Mouse (Mus musculus): ENCODE measurements around the gene Dcst1. TPM values are rescaled to one million over a fixed set of nuclear protein-coding genes. Genes with fewer than 3 reads are reported as not detected.

Dcst1 gene
- 3.1 and 6.7 TPM in 2 replicates for polyA plus RNA-seq (2012; rRNA removed)

DNA sequence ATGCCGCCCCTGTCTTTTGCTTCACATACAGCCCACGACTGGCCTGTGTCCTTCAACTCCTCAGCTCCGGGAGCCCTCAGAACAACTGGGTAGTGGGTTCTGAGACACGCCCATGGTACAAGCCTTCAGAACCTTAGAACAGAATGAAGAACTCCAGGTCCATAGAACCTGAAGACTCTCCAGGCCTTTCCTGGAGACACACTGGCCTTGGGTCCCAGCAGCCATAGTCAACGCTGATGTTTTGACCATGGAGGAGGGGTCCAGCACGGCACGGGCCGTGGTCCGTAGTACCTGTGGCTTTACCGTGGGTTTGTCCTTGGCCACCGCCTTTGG is at the start of gene Dcst1:
Gene Dcst1, minus strand, starts transcription at position 101 of the 333 bp plus-strand sequence.
- 89% methylated on average over 11 of the region's 11 CpGs for WGBS
- no peak for DNase-seq (ENCODE audit: low read depth, low spot score)

DNA sequence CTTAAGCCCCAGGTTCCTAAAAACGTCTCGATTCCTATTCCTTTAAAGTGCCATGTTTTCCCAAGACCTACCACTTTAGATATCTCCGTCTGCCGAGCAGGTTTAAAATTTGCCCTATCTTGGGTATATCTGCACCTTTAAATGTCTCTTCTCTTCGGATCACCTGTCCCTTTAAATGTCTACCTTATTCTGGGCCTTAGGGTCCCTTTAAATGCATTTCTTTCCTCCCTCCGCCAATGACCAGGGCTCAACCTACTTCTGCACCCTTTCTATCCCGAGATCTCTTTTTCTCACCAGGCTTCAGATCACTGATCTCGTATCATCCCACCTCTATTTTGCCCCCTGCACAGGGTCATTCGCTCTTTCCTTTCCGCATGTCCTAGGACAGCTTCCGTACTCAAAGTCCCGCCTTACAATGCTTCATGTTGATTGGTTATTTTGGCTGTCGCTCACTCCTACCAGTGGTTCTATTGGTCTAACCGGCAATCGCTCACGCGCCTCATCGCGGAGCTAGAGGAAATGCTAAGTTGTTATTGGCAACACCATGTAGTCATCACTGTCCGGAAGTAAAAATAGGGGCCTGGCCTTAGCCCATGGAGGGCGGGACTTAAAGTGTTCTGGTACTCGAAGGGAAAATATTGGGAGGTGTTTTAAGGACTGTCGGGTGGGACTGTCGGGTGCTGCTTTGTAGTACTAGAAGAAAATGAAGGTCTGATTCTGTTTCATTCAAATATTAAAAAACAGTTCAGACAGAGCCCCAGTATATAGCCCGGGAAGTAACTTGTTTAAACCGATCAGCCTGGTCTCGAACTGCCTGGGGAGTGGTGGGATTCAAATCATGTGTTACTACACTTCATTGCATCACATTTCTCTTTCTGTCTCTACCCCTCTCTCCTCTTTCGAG is 46.7 kb upstream of the Dcst1 start, which contains the start of gene Flad1:
Gene Flad1, minus strand, starts transcription at position 381 of the 904 bp plus-strand sequence.
- 2% methylated on average over 28 of the region's 28 CpGs for WGBS
- DNase-seq (ENCODE audit: low read depth, low spot score) = peak; percentile 92

DNA sequence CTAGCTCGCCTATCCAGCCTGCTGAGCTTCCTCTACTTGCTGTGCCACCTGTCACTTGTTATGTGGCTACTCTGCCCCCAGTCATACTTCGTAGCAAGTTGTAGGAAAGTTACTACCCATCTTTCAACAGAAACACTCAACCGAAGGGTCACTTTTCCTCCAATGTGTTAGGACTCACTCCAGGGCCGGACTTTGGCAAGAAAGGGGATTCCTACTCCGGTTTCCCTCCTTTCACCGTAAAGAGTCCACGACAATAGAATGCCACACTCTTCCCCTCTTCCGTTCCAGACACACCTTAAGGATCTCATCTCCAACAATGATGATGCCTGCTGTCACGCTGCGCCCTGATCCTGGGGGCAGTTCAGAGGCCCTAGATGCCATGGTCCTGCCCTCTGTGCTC is 45.8 kb upstream of the Dcst1 start:
- WGBS = 50% methylated on average over 10 of the region's 10 CpGs
- no peak for DNase-seq (ENCODE audit: low read depth, low spot score)

DNA sequence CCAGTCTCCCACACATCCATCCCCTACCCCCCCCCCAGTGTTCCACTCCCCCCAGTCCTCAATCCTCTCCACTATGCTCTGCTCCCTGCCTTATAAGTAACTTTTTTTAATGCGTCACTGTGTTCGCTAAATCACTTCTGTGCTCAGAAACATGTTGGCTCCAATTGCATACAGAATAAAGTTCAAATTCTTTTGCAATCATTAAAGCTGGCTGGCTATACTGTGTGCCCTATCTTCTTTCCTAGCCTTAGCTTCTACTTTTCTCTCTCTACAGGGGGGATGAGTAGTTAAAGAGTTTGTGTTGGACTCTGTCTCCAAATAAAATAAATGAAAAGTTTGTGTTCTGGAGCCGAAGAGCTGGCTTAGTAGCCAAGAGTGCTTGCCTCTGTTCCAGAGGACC is 44.6 kb upstream of the Dcst1 start:
- no peak for DNase-seq (ENCODE audit: low read depth, low spot score)
- 73% methylated on average over 3 of the region's 3 CpGs for WGBS

DNA sequence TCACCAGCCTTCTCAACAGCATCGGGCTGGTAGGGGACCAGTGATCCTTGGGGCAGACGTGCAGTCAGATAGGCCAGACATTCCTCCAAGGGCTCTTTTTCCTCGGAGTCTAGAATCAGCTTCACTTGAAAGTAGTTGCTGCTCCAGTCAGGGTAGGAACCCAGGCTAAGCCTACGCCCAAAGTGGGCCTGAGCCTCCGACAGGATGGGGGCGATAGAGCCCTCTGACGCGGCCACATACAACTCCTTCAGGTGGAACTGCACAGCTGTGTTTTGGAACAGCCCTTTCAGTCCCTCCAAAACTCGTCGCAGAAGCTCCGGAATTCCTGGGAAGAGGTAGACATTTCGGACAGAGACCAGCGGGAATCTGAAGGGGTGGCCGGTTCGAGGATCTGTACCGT is 43.4 kb upstream of the Dcst1 start:
- no peak for DNase-seq (ENCODE audit: low read depth, low spot score)
- WGBS = 76% methylated on average over 16 of the region's 16 CpGs

DNA sequence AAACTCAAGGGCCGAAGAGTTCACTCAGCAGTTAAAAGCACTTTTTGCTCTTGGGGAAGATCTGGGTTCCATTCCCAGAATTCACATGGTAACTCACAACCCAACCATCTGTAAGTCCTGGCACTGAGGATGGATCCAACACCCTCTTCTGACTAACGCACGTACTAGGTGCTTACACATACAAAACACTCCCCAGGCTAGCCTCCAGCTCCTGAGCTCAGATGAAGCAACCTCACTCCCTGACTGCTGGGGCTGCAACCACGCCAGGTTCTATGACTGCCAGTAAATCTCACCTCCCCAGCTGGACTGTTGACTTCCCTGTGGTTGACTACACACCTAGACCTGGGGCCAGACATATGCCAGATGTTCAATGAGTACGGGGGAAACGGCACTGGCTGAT is 41.8 kb upstream of the Dcst1 start:
- no peak for DNase-seq (ENCODE audit: low read depth, low spot score)
- WGBS = 70% methylated on average over 6 of the region's 6 CpGs

DNA sequence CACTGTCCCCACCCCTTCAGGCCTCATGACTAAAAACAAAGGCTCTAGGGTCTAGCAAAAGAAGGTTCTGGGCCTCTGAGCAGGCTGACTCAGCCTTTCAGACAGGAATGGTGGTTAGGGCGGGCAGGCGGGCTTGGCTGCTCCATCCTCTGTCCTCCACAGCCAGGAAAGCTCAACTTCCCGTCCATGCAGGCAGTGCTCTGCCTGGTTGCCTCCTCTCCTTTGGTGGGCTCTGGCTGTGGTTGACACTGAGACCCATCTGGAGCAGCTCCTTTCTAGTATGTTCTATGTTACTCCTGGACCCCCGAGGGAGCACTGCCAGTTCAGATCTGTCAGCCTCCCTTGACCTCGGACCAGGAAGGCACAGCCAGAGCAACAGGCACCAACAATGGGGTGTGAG is 37.6 kb upstream of the Dcst1 start, which contains the start of gene Lenep:
Gene Lenep, minus strand, starts transcription at position 101 of the 400 bp plus-strand sequence.
- WGBS = 83% methylated on average over 5 of the region's 5 CpGs
- no peak for DNase-seq (ENCODE audit: low read depth, low spot score)

DNA sequence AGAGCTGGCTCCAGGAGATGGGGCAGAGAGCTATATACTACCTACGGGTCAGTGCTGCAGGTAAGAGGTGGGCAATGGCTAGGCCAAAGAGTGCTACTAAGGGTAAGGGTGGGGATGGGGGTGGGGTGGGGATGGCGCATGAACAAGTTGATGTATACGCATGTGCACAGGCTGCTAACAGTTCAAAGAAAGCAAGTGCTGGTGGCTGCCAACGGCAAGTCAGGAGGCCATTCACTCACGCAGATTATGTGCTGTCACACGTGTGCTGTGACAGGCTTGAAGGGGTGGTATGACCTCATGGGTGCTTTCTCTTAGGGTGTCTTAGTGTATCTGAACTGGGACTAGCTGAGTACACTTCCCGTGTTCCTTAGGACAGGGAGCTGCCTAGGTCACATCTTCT is 36.3 kb upstream of the Dcst1 start:
- 80% methylated on average over 7 of the region's 7 CpGs for WGBS
- no peak for DNase-seq (ENCODE audit: low read depth, low spot score)

DNA sequence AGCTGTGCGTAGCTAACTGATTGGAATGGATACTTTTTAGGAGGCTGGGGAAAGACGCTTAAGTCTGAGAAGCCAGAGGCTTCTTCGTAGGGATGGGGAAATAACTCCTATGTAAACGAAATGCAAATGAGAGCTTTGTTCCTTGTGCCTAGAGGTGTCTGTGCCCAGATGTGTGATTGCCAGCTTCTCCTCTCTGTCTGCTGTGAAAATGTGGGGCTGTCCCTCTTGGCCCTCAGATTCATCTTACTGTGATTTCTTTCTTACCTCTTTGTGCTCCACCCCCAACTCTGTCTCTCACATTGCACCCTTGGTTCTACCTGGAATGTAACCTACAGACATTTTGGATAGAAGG is 31.6 kb upstream of the Dcst1 start:
- 2% methylated on average over 4 of the region's 4 CpGs for WGBS
- DNase-seq (ENCODE audit: low read depth, low spot score) = no peak

DNA sequence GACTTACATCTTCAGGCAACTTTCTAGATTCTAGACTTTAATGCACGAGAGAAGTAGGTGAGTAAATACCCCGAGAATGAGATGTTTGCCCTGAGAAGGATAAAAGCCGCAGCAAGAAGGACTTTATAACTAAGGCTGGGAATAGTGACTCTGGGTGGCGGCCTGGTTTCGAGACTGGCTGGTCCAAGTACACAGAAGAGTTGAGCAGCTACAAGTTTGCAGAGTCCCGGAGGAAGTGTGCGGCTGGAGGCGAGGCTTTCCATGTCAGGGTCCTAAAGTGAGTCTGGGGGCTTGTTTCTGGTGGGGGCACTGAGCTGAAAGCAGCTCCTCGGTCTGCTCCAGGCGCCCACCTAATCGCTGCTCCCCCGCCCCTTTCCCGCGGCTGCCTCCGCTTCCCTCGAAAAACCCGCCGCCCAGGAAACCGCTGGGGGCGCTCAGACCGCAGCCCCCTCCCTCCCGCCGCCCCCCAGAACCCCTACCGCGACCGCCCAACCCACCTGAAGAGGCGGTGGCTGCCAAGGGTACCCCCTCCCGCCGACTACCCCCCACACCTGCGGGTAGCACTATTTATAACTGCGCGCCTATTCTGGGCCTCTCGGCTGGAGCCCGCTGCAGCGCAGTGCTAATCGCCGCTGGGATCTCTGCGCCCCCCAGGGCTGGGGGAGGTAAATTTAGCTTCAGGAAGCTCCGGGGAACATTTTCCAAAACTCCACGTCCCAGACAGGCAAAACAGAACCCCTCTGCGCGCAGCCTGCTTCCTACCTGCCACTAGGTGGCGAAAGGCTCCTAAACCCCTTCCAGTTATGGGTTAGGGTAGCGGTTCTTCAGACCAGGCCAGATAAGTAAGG is 31.0 kb upstream of the Dcst1 start:
- DNase-seq (ENCODE audit: low read depth, low spot score) = no peak
- 1% methylated on average over 44 of the region's 44 CpGs for WGBS

DNA sequence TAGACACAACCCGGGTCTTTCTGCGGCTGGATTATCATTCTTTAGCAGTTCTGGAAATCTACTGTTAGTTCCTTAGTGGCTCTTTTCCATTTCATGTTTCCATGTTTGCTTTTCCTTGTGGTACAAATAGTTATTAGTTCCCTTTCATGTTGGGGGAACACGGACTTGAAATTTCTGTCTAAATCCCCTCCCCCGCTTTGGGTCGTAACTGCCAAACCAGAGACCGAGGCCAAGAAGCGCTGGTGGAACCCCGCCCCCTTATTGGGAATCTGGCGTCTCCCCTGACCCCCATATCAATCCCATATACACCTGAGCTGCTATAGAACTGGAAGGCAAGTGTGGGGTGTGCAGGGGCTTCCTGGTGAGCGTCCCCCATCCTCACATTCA is 30.4 kb upstream of the Dcst1 start:
- 3% methylated on average over 10 of the region's 10 CpGs for WGBS

DNA sequence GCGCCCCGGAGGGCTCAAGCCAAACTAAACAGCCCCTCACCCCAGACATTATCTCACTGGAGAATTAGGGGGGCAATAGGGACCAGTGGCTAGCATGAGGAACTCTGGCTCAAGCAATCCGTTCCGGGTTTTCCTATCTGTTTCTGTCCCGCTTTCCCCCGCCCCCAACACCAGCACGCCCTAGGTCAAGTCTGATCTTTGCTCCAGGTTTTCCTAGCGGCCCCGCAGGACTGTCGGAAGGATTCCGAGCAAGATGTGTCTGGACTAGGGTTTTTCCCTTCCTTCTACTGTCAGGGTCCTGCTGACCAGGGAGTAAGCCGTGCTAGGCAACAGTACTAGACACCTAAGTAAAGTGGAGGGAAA is 29.8 kb upstream of the Dcst1 start:
- WGBS = 1% methylated on average over 12 of the region's 12 CpGs
- DNase-seq (ENCODE audit: low read depth, low spot score) = no peak

More for the DNA sequence above, 30.4 kb upstream of the Dcst1 start:
- DNase-seq (ENCODE audit: low read depth, low spot score) = no peak

DNA sequence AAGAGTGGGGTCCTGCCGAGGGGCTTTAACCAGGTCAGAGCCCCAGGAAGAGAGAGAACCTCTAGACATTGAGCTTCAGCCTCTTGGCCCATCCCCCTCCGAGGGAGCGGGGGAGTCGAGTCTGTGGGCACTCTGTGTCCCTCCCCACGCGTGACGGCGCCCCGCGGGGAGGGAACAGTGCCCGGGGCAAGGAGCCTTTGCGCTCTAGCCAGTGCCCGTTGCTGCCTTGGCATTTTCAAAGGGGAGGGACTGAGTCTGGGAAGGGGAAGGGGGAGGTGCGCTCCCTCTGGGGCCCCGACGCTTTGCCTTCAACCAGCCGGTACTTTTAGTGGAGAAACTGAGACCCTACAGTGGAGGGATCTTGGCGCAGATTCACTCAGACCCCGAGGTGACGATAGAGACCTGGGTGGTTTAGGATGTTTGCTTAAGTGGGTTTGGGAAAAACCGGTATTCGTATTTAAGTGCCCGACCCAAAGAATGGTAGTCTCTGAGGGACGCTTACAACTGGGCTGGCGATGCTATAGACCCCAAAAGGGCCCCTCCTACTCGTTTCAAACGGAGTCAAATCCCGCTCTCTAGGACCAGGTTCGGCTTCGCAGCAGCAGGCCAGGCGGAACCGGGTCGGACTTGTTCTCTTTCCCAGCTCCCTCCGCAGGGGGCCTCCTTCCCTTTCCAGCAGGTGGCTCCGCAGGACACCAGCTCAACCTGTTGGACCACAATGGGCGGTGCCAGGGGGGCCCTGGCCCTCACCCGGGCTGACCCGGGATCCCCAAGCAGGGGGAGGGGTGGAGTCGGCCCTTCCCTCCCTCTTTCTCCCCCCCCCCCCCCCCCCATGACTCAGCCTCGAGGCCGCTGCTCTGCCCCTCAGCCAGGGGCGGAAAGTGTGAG is 29.2 kb upstream of the Dcst1 start, which contains the start of gene Zbtb7b:
Gene Zbtb7b, minus strand, starts transcription at position 771 of the 888 bp plus-strand sequence.
- under 1% methylated on average over 41 of the region's 42 CpGs for WGBS
- no peak for DNase-seq (ENCODE audit: low read depth, low spot score)

DNA sequence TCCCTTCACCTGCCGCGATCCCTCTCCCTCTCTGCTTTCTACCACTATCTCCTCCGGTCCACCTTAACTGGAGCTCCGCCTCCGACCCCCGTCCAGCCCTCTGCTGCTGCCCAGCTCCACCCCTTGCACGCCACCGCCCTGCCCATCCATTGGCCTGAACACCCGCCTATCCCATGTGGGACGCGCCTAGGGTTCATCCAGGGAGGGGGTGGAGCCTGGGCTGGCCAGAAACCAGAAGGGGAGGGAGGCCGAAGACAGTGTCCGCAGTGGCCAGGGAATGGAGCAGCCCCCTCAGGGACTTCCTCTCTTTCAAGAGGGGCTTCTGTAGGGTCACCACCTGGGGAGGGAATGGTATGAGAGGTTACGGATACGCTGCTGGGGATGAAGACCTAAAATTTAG is 28.6 kb upstream of the Dcst1 start:
- DNase-seq (ENCODE audit: low read depth, low spot score) = peak; percentile 87
- under 1% methylated on average over 15 of the region's 15 CpGs for whole genome bisulfite sequencing

DNA sequence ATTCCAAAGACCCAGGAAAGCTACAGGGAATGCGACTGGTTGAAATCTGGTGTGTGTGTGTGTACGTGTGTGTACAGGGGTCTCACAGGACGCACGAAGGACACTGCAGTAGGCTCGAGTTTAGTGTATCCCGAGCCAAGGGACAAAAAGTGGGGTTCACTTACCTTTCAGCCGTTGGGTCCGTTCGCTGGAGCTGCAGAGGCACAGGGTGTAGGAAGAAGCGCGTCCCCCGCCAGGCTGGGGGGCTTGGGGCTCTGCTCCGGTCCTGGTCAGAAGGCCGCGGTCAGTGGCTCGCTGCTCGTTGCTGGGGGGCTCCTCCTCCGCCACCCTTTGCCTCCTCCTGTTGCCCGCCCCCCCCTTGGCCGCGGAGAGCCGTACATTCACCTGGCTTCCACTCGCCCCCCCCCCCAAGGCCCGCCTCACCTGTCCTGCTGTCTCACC is 27.8 kb upstream of the Dcst1 start:
- no peak for DNase-seq (ENCODE audit: low read depth, low spot score)
- WGBS = under 1% methylated on average over 23 of the region's 24 CpGs

DNA sequence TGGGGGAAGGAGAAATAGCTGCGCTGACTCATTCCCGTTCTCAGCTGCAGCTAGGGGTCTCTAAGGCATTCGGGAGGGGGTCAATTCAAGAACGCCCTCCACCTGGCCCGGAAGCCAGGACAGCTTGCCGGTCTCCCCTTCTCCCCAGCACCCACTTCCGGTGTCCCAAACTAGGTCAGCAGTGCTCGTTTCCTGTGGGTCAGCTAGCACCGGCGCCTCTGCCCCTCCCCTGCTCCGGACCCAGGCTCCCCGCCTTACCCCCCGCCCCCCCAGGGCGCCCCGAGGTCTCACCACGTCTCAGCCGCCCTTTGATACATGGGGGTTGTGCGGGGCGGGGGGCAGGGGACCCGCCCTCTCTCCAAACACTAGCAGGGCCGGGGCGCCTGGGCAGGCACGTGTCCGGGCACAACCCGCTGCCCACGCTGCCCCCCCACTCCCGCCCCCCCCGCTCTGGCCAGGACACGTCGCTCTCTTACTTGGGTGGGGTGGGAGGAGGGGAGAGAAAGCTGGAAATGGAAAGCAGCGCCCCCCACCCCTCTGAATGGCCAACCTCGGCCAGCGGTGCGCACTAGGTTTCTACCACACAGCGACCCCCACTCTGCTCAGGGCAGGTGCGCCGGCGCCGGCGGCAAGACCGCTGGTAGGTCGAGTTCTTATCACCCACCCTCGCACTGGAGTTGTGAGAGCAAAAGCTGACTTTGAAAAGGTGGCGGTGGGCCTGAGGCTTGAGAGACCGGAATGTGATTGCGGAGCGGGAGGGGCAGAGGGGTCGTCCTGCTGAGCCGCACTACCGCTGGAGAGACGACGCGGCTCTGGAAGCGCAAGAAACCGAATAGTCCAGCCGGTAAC is 26.8 kb upstream of the Dcst1 start:
- WGBS = 1% methylated on average over 46 of the region's 56 CpGs
- no peak for DNase-seq (ENCODE audit: low read depth, low spot score)

DNA sequence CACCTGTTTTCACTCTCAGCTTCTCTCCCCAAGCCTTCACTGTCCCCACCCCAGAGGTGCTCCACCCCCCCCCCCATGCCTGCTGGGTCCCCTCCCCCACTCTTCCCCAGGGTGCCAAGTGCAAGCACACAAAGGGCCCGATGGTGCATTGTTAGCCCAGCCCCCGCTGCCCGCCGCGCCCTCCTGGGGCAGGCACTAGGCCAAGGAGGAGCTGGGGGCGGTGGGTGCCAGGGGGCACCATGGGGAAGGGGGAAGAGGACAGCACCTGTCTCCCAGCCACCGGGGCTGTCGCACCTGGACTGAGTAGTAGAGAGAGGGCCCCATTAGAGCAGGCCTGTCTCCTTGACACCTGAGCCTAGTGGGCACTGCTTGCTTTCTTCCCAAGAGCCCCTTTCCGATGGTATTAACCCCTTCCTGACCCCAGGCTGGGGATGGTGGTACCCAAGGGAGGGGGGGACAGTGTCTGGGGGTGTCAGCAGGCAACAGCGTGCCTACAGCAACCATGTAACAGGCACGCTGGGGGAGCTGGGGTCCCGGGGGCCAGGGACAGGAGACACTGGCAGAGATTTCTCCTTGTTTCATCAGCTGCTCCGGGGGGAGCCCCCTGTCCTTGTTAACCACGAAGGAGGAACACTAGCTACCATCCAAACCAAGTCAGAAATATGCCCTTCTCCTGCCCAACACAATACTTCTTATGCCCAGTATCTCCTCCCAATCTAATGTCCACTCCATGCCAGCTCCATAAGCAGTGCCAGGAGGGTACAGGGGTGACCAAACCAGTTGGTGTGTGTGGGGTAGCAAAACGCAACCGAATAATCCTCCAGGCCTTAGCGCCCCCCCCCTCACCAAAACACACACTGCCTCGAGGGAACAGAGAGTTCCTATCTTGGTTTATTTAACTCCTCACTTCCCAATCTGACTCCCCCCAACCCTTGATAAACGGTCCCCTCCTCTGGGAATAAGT is 25.9 kb upstream of the Dcst1 start:
- WGBS = 7% methylated on average over 19 of the region's 19 CpGs

DNA sequence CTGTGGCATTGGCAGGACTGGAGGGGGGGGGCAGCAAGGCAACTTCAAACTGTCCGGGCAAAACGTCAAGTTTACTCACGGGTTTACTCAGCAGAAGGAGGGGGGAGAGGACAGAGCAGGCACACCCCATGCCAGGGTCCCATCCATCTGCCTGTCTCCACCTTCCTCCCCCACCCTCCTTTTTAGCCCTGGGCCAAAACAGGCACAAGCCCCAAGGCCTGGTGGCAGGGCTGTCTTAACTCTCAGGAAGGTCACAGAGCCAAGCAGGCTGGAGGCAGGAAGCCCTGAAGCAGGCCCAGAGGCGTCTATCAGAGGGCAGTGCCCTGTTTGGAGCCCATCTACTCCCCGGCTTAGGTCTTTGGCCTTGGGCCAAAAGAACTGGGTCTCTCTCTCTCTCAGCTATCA is 25.1 kb upstream of the Dcst1 start:
- 9% methylated on average over 5 of the region's 5 CpGs for WGBS
- no peak for DNase-seq (ENCODE audit: low read depth, low spot score)

More for the DNA sequence above, 25.9 kb upstream of the Dcst1 start:
- no peak for DNase-seq (ENCODE audit: low read depth, low spot score)

All from large intestine, adult 2 months (tissue).